Mouse (Mus musculus): ENCODE results near the gene Alyref2. TPM values are rescaled to one million over a fixed set of nuclear protein-coding genes. Genes with fewer than 3 reads are reported as not detected.

Gene Alyref2
- total RNA-seq, 2 experiments from 2014 or later: 6.2 to 7.2 TPM

GRCm38 (mm10) chr1:171473506-171473905, 29.8 kb upstream of the Alyref2 start:
- H3K27ac ChIP-seq: no peak overlapping the region
- DNase-seq (ENCODE audit: low spot score in 2 of 2): no peak
- H3K4me3 ChIP-seq: no peak overlapping the region
- TF ChIP-seq CTCF (conservative IDR thresholded peaks at IDR 0.05): no peak

GRCm38 (mm10) chr1:171473920-171474640, 29.2 kb upstream of the Alyref2 start:
- Histone ChIP-seq H3K4me3 (no peak overlapping the region), H3K27ac (no peak overlapping the region)
- DNase-seq (ENCODE audit: low spot score in 2 of 2): no peak
- no peak for TF ChIP-seq CTCF (conservative IDR thresholded peaks at IDR 0.05)

GRCm38 (mm10) chr1:171477123-171477522, 26.2 kb upstream of the Alyref2 start:
- DNase-seq (ENCODE audit: low spot score in 2 of 2): no peak
- Histone ChIP-seq H3K4me3 (no peak overlapping the region), H3K27ac (no peak overlapping the region)
- TF ChIP-seq CTCF (conservative IDR thresholded peaks at IDR 0.05): no peak

GRCm38 (mm10) chr1:171477758-171478545, 25.3 kb upstream of the Alyref2 start:
- TF ChIP-seq CTCF (conservative IDR thresholded peaks at IDR 0.05): no peak
- Histone ChIP-seq H3K27ac (no peak overlapping the region), H3K4me3 (peak overlapping the region; percentile 22; the same call in 1 of the 2 replicates)
- DNase-seq (ENCODE audit: low spot score in 2 of 2): no peak

- peak; percentile 71 to 78 for DNase-seq (ENCODE audit: low spot score in 2 of 2)
- peak; percentile 96 for TF ChIP-seq CTCF (conservative IDR thresholded peaks at IDR 0.05)
- no peak overlapping the region for H3K27ac ChIP-seq
- no peak overlapping the region for H3K4me3 ChIP-seq
These were observed 24.3 kb upstream of the Alyref2 start for GRCm38 (mm10) chr1:171478968-171479367.

- Histone ChIP-seq H3K27ac (no peak overlapping the region), H3K4me3 (no peak overlapping the region)
- no peak for DNase-seq (ENCODE audit: low spot score in 2 of 2)
- no peak for TF ChIP-seq CTCF (conservative IDR thresholded peaks at IDR 0.05)
These were observed 9.0 kb upstream of the Alyref2 start for GRCm38 (mm10) chr1:171494241-171494640.

- Histone ChIP-seq H3K4me3 (no peak overlapping the region), H3K27ac (no peak overlapping the region)
These were observed 7.9 kb upstream of the Alyref2 start for GRCm38 (mm10) chr1:171495371-171495770.

GRCm38 (mm10) chr1:171499856-171500255, 3.4 kb upstream of the Alyref2 start:
- Histone ChIP-seq H3K4me3 (no peak overlapping the region), H3K27ac (no peak overlapping the region)
- DNase-seq (ENCODE audit: low spot score in 2 of 2): no peak
- TF ChIP-seq CTCF (conservative IDR thresholded peaks at IDR 0.05): no peak

More at GRCm38 (mm10) chr1:171495371-171495770, 7.9 kb upstream of the Alyref2 start:
- no peak for DNase-seq (ENCODE audit: low spot score in 2 of 2)
- TF ChIP-seq CTCF (conservative IDR thresholded peaks at IDR 0.05): peak; percentile 12; the same call in 1 of the 2 replicates

GRCm38 (mm10) chr1:171501016-171501610, 2.2 kb upstream of the Alyref2 start:
- Histone ChIP-seq H3K4me3 (no peak overlapping the region), H3K27ac (no peak overlapping the region)
- TF ChIP-seq CTCF (conservative IDR thresholded peaks at IDR 0.05): no peak
- no peak for DNase-seq (ENCODE audit: low spot score in 2 of 2)

GRCm38 (mm10) chr1:171501636-171502080, 1.6 kb upstream of the Alyref2 start:
- Histone ChIP-seq H3K4me3 (no peak overlapping the region), H3K27ac (no peak overlapping the region)
- TF ChIP-seq CTCF (conservative IDR thresholded peaks at IDR 0.05): peak; percentile 79
- no peak for DNase-seq (ENCODE audit: low spot score in 2 of 2)

- H3K27ac ChIP-seq: peak overlapping the region; percentile 95
- H3K4me3 ChIP-seq: peak overlapping the region; percentile 82
- no peak for DNase-seq (ENCODE audit: low spot score in 2 of 2)
- peak; percentile 67 for TF ChIP-seq CTCF (conservative IDR thresholded peaks at IDR 0.05)
These were observed 659 bp upstream of the Alyref2 start for GRCm38 (mm10) chr1:171502388-171503249.

- Histone ChIP-seq H3K4me3 (peak overlapping the region; percentile 82), H3K27ac (peak overlapping the region; percentile 95)
- DNase-seq (ENCODE audit: low spot score in 2 of 2): peak; percentile 16 to 54
- TF ChIP-seq CTCF (conservative IDR thresholded peaks at IDR 0.05): 0 out of 2 replicates have a peak, but pooled peaks have one; percentile 1
These were observed 464 bp downstream of the Alyref2 start for GRCm38 (mm10) chr1:171503592-171504291.

All from layer of hippocampus, adult 2 months (tissue).